Mouse (Mus musculus) gastrocnemius, adult 8-10 months (tissue): Measurements from ENCODE around the gene Guca2b. TPM values are rescaled to one million over a fixed set of nuclear protein-coding genes. Genes with fewer than 3 reads are reported as not detected.

ENCODE experiments used
- DNase-seq, 2 experiments: peaks; one replicate each; pipeline ENCODE4 v3.0.0; 2022; ENCODE audit warnings: low spot score in 2 of 2
- total RNA-seq, 4 experiments: library from RNA; stranded (reverse); gene quantifications; 2 replicates each; pipeline ENCODE4 v1.2.4; 2022

Gene Guca2b
- total RNA-seq = not detected

DNA sequence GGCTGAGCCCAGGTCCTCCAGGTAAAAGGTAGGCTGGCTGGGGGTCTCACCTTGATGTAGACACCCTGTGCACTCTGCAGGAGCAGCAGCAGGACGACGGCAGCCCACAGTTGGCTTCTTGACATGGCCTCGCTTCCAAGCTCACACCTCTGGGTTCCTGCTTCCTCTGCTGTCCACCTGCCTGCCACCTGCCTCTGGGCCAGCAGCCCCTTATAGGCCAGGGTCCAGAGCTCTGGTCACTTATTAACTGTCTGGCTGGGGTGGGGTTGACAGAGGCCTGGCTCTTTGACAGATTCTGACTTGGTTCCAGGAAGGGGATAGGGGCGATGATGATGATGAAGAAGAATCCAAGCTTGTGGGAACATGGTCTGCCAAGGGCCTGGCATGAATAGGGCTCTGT lies at the start of gene Guca2b:
TSS of gene Guca2b (minus strand) at position 224 of the 400 bp plus-strand sequence.
- no peak for DNase-seq

DNA sequence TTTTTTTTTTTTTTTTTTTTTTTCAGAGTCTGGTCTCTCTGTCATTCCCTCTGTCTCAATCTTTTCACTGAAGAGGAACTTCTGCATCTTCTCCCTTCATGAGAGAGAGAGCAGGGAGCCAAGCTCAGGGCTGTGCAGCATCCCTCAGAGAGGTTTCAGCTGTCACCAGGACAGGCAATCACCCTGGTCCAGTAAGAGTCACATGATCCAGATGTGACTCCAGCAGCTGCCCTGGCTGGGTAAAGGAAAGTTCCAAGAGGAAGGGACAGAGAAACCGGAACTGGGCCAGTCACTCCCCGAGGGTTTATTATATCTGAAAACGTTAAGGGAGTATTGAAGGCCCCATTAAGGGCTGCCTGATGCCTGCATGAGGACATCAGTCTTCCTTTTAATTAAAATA lies 49.0 kb upstream of the Guca2b start:
- no peak for DNase-seq

DNA sequence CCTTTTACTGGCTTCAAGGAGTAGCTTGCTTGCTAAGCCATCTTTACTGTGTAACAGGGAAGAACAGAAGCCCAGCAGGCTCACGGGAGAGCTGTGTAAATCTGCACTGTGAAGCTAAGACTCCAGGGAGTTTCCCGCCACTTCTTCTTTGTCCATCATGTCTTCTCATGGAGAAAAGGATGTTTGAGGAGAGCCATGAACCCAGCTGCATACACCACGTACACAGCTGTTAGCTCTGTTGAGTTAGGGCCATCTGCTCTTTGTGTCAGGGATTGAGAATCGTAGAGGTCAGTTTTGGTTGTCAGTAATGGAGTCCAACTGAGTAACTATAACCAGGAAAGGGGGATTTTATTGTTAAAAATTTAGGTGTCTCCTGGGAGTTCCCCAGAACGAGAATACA lies 48.6 kb upstream of the Guca2b start:
- DNase-seq = no peak

DNA sequence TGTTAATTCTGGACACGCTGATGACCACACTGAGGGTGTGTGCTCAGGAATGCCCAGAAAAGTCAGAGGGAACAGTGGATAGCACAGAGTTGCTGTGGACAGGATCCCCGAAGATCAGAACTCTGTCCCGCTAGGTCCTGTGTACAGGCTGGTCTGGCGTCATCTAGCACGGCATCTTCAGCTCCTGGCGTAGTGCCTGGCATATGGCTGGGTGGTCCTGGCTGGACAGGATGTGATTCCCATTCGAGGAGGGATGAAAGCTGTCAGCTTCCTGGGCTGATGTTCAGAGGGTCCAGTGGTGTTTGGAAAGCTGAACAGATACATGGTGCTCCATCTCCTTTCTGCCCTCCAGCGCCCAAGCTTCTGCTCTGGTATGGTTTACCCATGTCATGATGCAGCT lies 45.2 kb upstream of the Guca2b start:
- DNase-seq = no peak

DNA sequence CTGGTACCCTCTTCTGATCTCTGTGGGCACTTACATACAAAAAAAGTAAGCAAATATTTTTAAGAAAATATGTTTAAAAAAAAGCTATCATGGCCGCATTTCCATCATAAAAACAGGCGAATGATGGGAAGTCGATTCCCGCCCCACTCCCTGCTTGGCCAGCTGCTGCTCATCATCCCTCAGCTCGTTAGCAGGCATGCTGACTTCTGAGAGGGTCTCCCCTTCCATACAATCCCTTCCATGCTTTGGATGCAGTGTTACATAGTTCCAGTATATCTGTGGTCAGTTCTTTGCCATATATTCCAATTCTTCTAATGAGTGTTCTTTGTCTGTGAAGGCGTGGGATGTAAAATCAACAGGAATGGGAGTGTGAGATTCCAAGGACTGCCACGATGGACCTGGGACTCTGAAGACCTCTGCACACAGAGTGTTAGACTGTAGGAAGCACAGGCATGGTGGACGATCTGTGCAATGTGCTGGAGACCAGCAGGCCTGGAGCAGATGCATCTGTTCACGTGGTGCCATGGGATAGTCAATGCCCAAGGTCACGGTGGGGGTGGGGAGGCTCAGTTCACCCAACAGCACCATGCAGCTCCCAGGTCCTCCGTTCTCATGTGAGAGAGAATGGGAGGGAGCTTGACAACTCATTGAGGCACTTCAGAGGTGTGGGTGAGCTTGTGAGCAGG lies 42.7 kb upstream of the Guca2b start:
- DNase-seq = no peak

DNA sequence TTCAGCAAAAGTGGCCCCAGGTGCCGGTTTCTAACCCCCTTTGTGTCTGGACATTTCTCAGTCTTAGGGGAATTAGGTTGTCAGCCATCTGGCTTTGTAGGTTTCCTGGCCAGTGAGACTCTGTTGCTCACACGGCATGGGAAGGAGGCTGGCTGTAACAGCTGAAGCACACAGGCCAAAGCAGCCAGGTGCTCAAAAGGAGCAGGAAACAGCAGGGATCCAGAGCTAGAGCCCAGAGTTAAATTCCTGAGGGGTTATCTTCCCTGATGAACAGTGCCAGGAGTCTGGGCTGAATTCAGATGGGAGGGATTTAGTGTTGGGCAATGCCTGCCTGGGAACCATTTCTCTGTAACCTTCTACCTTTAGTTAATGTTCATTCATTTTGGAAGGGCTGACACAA lies 39.6 kb upstream of the Guca2b start:
- DNase-seq = no peak

DNA sequence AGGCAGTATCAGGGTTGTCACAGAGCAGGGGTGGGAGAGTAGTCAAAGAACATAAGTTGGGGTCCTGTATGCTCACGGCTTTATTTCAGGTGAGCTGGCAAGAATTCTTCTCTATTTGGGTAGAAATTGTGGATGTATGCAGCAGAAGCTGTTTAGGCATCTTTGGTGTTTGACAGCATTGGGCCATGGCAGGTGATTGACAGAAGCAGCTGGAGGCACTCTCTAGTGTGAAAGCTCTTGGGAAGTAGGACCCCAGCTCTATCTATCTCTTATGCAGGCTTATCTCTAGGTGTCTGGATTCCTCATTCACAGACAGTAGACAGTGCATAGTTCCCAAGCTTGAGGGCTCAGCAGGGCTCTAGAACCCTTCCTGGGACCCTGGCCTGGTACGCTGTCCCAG lies 27.0 kb upstream of the Guca2b start:
- DNase-seq = no peak

DNA sequence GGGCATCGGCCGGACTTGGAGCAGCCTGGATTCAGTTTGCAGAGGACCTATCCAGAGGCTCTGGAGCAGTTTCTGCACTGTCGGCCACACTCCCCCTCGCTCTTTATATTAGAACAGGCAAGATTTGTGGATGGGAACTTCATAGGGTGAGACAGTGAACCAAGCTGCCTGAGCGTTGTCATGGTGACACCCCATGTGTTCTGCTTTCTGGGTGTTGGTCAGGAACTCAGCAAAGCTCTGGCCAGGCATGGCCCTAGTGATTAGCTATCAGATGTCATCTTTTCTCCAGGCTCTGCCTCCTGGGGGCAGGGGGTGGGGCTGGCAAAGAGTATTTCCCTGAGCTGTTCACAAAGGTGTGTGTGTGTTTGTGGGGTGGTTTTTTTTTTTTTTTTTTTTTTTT lies 23.8 kb upstream of the Guca2b start:
- DNase-seq = no peak

DNA sequence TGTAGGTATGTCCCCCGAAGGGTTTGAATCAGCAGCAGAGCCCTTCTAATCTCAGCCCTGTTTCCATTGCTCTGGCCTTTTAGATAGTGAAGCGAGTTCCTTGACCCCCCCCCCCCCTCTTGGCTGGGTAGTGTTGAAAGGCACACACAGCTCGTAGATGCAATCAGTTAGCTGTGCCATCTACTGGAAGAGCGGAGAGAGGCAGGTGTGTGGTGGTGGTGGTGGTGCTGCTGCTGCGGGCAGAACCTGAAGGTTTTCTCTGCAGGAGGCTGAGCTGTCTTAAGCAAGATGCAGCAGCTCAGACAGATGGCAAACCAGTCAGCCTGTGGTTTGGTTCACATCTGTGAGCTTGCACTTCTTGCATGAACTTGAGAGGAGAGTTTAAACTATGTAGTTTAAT lies 13.9 kb upstream of the Guca2b start:
- no peak for DNase-seq

DNA sequence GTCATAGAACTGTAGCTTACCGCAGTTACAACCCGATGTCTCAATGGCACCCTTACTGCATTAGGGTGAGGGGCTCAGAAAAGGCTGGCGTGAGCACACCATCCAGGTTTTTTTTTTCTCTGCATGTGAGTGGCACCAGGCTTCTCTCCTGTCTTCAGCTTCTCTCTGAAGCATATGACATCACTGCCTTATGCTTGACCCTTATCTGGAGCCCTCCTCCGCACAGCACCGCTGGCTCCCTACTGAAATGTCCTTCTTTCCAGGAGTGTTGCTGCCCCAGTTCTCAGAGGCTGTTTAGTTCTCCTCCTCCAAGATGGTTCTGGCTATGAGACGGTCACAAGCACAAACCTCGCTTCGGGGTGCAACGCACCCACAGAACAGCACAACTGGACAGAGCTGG lies 12.4 kb upstream of the Guca2b start:
- DNase-seq = no peak

DNA sequence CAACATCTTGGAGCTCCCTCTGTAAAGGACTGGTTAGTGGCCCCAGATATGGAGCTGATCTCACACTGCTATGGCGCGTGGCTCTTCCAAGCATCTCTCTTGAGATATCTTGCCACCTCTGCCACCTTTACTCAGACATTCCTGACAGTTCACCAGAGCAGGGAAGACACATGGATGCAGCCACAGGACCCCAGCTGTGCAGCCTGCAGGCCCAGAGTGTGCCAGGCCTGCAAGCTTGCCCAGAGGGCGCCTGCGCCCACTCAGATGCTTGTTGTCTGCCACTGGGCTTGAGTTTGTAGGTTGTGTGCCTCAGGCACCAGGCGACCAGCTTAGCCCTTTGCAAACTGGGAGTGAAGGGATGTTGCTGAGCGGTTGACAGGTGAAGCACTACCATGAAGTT lies 12.0 kb upstream of the Guca2b start:
- no peak for DNase-seq

DNA sequence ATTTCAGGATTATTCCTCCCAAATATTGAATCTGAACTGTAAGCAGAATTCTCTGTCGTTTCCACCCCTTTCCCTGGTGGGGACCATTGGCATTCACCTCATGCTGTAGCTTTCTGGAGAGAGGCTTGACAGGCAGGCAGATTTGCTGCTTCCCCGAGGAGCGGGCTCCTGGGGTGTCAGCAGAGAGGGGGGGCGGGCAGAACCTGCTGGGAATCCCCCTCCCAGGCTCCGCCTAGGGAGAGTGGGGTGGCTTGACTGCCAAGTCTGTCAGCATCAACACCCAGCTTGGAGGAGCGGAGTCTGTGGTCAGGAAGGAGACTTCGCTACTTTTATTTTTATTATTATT lies 11.4 kb upstream of the Guca2b start:
- no peak for DNase-seq

DNA sequence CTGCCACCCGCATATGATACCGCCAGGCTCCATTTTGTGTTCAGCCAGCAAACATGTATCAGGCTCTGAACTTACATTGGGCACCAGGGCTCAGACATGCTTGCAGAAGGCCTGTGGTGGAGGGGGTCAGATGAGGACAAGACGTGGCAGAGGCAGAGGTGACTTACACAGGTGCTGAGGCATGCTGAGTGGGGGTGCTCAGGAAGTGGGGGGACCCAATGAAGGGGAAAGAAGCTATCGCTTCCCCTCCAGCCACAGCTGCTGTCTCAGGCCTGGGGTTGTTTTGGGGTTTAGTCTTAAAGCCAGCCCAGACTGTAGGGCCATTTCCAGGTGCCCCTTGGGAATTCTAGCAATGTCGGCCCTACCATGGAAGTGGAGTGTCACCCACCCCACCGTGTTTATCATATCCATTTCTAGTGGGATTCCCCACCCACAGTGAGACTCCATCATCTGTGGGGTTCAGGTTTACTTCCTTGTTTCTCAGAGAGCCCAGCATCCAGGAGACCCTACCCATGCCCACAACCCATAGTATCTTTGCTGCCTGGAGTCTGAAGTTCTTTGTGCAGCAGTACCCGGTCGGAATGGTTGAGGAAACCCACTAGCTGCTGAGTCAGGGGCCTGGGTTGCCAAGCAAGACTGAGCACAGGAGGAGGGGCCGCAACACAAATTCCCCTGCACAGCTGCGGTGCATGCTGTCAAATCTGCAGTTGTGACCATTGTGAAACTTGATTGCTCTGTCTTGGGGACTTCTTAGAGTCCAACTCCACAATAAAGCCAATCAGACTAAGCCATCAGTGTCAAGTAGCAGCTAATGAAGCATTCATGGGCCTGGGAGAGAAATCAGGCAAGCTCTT lies 10.8 kb upstream of the Guca2b start:
- no peak for DNase-seq

DNA sequence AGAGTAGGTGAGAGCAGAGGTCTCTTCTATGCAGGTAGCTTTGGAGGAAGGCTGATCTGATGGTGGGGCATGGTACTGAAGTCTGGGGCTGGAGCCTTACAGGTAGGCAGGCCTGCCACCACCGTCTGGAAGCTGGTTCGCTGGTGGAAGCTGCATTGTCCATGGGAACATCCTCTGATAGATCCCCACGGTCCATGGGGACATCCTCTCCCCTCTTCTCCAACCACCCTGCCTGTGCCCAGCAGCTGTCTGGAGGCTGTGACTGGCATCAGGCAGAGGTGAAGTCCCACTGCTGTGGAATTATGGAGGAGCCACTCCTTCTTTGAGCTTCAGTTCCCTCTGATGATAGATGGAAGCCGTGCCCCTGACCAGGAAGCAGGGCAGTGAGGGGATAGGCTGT lies 9.8 kb upstream of the Guca2b start:
- DNase-seq = no peak

DNA sequence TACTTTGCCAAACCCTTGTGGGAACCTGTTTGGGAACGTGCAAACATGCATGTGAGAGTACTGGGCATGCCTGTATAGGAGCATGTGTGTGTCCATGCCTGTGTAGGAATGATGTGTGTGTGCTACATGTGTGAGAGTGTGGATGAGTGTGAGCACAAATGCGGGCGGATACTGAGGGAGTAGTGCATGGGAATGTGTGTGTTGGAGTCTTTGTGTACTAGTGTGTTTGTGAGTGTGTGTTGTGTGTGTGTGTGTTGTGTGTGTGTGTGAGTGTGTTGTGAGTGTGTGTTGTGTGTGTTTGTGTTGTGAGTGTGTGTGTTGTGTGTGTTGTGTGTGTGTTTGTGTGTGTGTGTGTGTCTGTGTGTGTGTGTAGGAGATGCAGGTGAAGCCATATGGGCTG lies 9.4 kb upstream of the Guca2b start:
- DNase-seq = no peak

DNA sequence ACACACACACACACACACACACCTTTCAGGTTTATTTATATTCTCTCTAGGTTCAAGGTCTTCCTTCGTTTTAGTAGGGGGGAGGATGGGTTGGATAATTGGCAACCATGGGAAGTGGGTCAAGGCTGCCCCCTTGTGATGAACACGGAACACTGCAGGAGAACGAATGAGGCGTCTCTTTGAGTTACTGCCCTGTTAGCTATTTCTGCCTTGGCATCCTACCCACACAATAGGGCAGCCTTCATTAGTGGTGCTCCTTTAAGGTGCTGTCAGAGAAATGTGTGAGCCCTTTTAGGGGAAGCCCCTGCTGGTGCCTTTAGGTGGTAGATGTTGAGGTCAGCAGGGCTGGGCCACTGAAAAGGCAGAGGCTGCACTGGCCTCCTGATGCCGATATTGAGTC lies 8.7 kb upstream of the Guca2b start:
- DNase-seq = no peak

DNA sequence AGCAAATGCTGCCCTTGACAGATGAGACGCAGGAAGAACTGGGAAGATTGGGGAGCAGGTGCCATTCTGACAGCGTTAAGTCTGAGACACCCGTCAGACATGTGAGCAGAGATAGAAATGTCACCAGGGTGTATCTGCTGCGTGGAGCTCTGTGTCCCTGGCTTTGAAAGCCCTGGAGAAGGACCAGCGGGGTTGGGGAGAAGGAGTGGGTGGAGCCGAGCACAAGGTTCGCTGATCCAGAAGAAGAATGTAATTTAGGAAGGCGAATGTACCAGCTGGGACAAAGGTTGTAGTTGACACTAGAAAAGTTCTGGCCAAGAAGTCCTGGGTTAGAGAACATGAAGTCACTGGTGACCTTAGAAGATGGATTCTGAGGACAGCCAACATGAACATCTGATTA lies 7.4 kb upstream of the Guca2b start:
- DNase-seq = no peak

DNA sequence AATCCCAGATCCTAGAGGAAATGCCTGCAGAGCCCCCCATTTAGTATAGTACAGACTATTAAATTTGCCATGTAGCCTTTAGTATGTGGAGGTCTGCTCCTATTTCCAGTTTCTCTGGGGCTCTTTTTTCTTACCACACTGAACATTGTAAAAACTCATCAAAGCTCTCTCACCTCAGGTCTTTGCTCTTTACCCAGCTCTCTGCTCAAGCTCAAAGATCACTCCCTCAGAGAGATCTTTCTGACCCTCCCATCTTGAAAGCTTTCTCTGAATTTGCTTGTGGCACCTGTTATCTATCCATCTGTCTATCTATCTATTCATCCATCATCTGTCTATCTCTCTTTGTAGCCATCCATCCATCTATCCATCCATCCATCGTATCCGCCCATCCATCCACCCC lies 6.4 kb upstream of the Guca2b start:
- DNase-seq = no peak

DNA sequence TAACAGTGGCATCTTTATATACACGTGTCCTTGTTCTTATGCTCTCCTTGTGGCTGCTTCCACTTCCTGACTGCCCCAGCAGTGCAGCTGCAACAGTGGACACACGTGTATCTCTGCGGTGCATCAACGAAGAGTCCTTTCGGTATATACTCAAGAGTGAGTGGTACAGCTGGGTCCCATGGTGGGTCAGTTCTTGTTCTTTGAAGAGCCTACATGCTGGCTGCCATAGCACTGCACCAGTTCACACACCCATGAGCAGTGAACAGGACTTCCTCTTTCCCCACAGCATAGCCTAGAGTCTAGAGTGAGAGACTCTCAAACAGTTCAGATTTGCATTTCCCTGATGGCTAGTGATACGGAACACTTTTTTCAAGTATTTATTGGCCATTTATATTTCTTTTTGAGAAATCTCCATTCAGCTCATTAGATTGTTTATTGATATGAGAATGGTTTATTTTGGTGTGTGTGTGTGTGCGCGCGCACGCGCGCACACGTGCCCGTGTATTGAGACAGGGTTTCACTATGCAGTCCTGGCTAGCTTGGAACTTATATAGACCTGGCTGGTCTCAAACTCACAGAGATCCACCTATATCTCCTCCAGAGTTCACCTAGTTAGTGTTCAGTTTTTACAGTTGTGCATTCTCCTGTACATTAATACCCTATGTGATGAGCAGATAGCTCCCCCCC lies 4.8 kb upstream of the Guca2b start:
- DNase-seq = no peak

DNA sequence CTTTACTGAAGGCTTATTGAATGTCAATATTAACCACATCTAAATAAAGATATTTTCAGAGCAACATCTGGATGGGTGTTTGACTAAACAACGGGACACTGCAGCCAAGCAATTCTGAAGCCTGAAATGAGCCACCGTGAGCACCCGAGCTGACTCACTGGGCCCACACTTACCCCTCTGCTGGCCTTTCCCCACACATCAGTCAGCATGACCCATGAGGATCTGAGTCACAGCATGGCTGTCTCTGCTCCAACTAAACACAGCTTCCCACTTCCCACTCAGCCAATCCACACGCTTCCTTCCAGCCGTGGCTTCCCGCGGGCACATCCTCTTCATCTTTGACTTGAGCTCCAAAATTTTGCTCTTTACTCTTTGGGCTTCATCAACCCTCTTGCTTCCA lies 4.2 kb upstream of the Guca2b start:
- no peak for DNase-seq

DNA sequence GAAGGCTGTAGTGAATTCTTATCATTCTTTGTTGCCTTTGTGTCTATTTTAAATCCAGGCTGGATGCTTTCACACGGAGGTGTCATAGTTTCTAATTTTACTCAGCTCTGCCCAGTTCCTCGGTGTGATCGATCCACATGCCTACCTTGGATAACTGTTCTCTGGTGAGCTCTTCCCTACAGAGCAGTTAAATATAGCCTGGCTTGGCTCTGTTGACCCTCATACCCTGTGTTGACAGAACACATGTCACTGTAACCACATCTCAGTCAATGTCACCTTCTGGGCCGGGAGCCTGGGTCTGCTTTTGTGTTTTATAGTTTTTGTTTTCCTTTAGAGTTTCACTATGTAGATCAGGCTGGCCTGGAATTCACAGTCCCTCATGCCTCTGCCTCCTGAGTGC lies 3.4 kb upstream of the Guca2b start:
- no peak for DNase-seq

DNA sequence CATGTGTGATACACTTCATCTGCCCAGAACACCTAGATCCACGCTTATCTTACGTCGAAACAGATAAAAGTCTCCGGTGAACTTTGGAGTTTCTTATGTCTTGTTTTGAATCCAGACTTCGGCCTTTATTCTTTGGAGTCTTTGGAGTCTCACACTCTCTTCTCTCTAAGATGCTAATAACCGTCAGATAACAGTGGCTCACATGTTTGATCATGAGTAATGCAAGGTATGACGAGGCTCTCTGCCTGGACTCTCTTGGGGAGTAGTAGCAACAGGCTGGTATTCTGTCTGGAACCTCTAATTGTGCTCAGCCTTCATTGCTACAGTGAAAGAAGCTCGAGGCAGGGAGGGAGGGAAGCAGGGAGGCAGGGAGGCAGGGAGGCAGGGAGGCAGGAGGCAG lies 1.3 kb upstream of the Guca2b start:
- DNase-seq = no peak

DNA sequence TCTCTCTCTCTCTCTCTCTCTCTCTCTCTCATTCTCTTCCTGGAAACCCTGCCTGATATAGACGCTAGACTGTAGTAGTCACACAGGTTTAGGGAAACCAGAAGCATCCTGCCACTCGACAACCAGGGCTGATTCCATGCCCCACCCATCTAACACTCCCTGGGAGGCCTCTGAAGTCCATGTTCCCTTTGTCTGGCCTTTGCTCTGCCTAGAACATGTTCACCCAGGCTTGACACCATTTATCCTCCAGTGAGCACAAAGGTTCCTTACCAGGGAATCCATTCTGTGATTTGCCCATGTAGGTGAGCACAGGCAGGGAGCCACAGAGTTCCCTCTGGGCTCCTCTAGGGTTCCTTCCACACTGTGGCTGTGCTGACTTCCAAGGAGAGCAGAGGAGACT lies 508 bp downstream of the Guca2b start:
- no peak for DNase-seq
